Mouse (Mus musculus): ENCODE data around the gene Fam71e1.

Gene Fam71e1

GRCm38 (mm10) chr7:44495992-44496770 lies at the start of gene Fam71e1, which contains the start of gene Emc10:
TSS of gene Fam71e1 (plus strand) at chr7:44496581.
TSS of gene Emc10 (minus strand) at chr7:44496529.
- peak; percentile 92 for ATAC-seq (ENCODE audit: low TSS enrichment)

GRCm38 (mm10) chr7:44453256-44453655 lies 43.1 kb upstream of the Fam71e1 start:
- ATAC-seq (ENCODE audit: low TSS enrichment): no peak

- ATAC-seq (ENCODE audit: low TSS enrichment): no peak
Measured at GRCm38 (mm10) chr7:44456302-44456701, 40.1 kb upstream of the Fam71e1 start.

GRCm38 (mm10) chr7:44460067-44460466 lies 36.3 kb upstream of the Fam71e1 start:
- ATAC-seq (ENCODE audit: low TSS enrichment): no peak

GRCm38 (mm10) chr7:44460767-44461502 lies 35.4 kb upstream of the Fam71e1 start:
- ATAC-seq (ENCODE audit: low TSS enrichment): no peak

- ATAC-seq (ENCODE audit: low TSS enrichment): no peak
Measured at GRCm38 (mm10) chr7:44461503-44462217, 34.7 kb upstream of the Fam71e1 start.

GRCm38 (mm10) chr7:44462218-44463055 lies 33.9 kb upstream of the Fam71e1 start:
- ATAC-seq (ENCODE audit: low TSS enrichment): no peak

GRCm38 (mm10) chr7:44463056-44463425 lies 33.3 kb upstream of the Fam71e1 start:
- ATAC-seq (ENCODE audit: low TSS enrichment): no peak

GRCm38 (mm10) chr7:44463556-44464225 lies 32.7 kb upstream of the Fam71e1 start:
- ATAC-seq (ENCODE audit: low TSS enrichment): no peak

- peak; percentile 17 for ATAC-seq (ENCODE audit: low TSS enrichment)
Measured at GRCm38 (mm10) chr7:44464511-44464910, 31.9 kb upstream of the Fam71e1 start.

GRCm38 (mm10) chr7:44465111-44465510 lies 31.3 kb upstream of the Fam71e1 start, which contains the start of gene Aspdh:
TSS of gene Aspdh (plus strand) at chr7:44465391.
- ATAC-seq (ENCODE audit: low TSS enrichment): no peak

GRCm38 (mm10) chr7:44466006-44466887 lies 30.1 kb upstream of the Fam71e1 start:
- ATAC-seq (ENCODE audit: low TSS enrichment): no peak

- ATAC-seq (ENCODE audit: low TSS enrichment): no peak
Measured at GRCm38 (mm10) chr7:44466888-44467311, 29.5 kb upstream of the Fam71e1 start.

GRCm38 (mm10) chr7:44467811-44468411 lies 28.5 kb upstream of the Fam71e1 start, which contains the start of gene Josd2:
TSS of gene Josd2 (plus strand) at chr7:44467980.
- ATAC-seq (ENCODE audit: low TSS enrichment): peak; percentile 82

GRCm38 (mm10) chr7:44468644-44469285 lies 27.6 kb upstream of the Fam71e1 start:
- no peak for ATAC-seq (ENCODE audit: low TSS enrichment)

GRCm38 (mm10) chr7:44469677-44470675 lies 26.4 kb upstream of the Fam71e1 start:
- no peak for ATAC-seq (ENCODE audit: low TSS enrichment)

All from frontal cortex, adult (tissue).